Mouse (Mus musculus) limb, embryonic 14.5 days (tissue): Measurements from ENCODE around the gene Dnajc12. TPM values are rescaled to one million over a fixed set of nuclear protein-coding genes. Genes with fewer than 3 reads are reported as not detected.
"Not testable (repeated sequence)": the region's sequence is repeated elsewhere in the genome, so short reads cannot be mapped to it uniquely, and the experiment has no call there.

Experiments
- ATAC-seq: fragments of 200-750 bp; cut with Nextera tagmentation; 2 replicates; pipeline ENCODE4 v1.8.0; 2017; ENCODE audit warnings: low read depth, moderate number of reproducible peaks, moderate TSS enrichment; ENCODE audit not compliant: low FRiP score
- DNase-seq: peaks from one replicate; pipeline ENCODE4 v3.0.0-alpha.2; 2015; ENCODE audit warnings: low spot score
- H3K27ac ChIP-seq: fragments of 300-500 bp; sonication (generic); replicated peaks from 2 replicates; pipeline ENCODE4 v1.5.1; 2014; ENCODE audit warnings: low read depth, mild to moderate bottlenecking, low read length, moderate library complexity, mixed read lengths
- H3K27me3 ChIP-seq: fragments of 300-500 bp; sonication (generic); 2 replicates; pipeline ENCODE4 v1.6.1; 2014; ENCODE audit warnings: low read length, mixed read lengths; ENCODE audit not compliant: control insufficient read depth, insufficient read depth
- H3K36me3 ChIP-seq: fragments of 300-500 bp; sonication (generic); 2 replicates; pipeline ENCODE4 v1.6.1; 2014; ENCODE audit warnings: mild to moderate bottlenecking, low read length, moderate library complexity, mixed read lengths; ENCODE audit not compliant: control insufficient read depth, insufficient read depth
- H3K4me1 ChIP-seq: fragments of 300-500 bp; sonication (generic); 2 replicates; pipeline ENCODE4 v1.6.1; 2014; ENCODE audit warnings: antibody characterized with exemption, low read length, mixed read lengths; ENCODE audit not compliant: control insufficient read depth, insufficient read depth
- H3K4me2 ChIP-seq: fragments of 300-500 bp; sonication (generic); replicated peaks from 2 replicates; pipeline ENCODE4 v1.6.1; 2014; ENCODE audit warnings: low read depth, mild to moderate bottlenecking, low read length, moderate library complexity; ENCODE audit not compliant: severe bottlenecking
- H3K4me3 ChIP-seq: fragments of 300-500 bp; sonication (generic); replicated peaks from 2 replicates; pipeline ENCODE4 v1.5.1; 2014; ENCODE audit warnings: low read length
- H3K9ac ChIP-seq: fragments of 300-500 bp; sonication (generic); 2 replicates; pipeline ENCODE4 v1.6.1; 2014; ENCODE audit warnings: mild to moderate bottlenecking, low read depth, low read length, moderate library complexity; ENCODE audit not compliant: severe bottlenecking
- H3K9me3 ChIP-seq: fragments of 300-500 bp; sonication (generic); 2 replicates; pipeline ENCODE4 v1.6.1; 2016; ENCODE audit warnings: low read length; ENCODE audit not compliant: control insufficient read depth
- POLR2A ChIP-seq: fragments of 200-500 bp; IDR thresholded peaks from 2 replicates; pipeline ENCODE4 v1.8.0; 2012; ENCODE audit warnings: inconsistent platforms, mild to moderate bottlenecking, moderate library complexity, borderline replicate concordance; ENCODE audit not compliant: insufficient read depth, insufficient read length; ENCODE audit errors: extremely low read depth
- WGBS: fragments of 180-500 bp; shearing (Covaris S2); extraction: QIAGEN DNeasy Blood & Tissue Kit; methylation state at CpG from one replicate; pipeline ENCODE4 v1.1.7; 2014; 5-methylcytosine and 5-hydroxymethylcytosine counted together
- polyA plus RNA-seq, 2 experiments: library from polyadenylated mRNA; depleted of rRNA in 1 of 2; stranded (reverse) in 1 of 2; unstranded in 1 of 2; fragments of >200 nt; fragmentation: Nextera tagmentation in 1 of 2; extraction: Ambion mirVana in 1 of 2; gene quantifications; 2 replicates each; pipeline versions ENCODE4 v1.2.1 to v1.2.3; 2012 to 2014

Dnajc12 gene
- polyA plus RNA-seq, 2 experiments, result 9.1 to 9.2 TPM

GRCm38 (mm10) chr10:63432887-63433286, 50.6 kb downstream of the Dnajc12 start:
- ATAC-seq (no peak), DNase-seq (no peak)
- no peak overlapping the region for H3K9ac ChIP-seq
- H3K9me3 ChIP-seq, result no peaks in the 10 kb centered on the region
- no peaks in the 10 kb centered on the region for H3K27me3 ChIP-seq
- H3K4me2 ChIP-seq, result no peak overlapping the region
- 73% methylated on average over 2 of the region's 2 CpGs for WGBS
- H3K4me1 ChIP-seq, result no peaks in the 10 kb centered on the region
- no peak overlapping the region for H3K4me3 ChIP-seq
- no peak for TF ChIP-seq POLR2A
- no peaks in the 10 kb centered on the region for H3K36me3 ChIP-seq
- H3K27ac ChIP-seq, result no peak overlapping the region

GRCm38 (mm10) chr10:63438736-63439262, 56.6 kb downstream of the Dnajc12 start:
- Histone ChIP-seq H3K27ac (no peak overlapping the region), H3K4me1 (no peaks in the 10 kb centered on the region), H3K9ac (no peak overlapping the region), H3K36me3 (no peaks in the 10 kb centered on the region), H3K27me3 (no peaks in the 10 kb centered on the region), H3K4me3 (no peak overlapping the region), H3K4me2 (no peak overlapping the region), H3K9me3 (no peaks in the 10 kb centered on the region)
- no peak for TF ChIP-seq POLR2A
- DNase-seq (no peak), ATAC-seq (no peak)

DNA sequence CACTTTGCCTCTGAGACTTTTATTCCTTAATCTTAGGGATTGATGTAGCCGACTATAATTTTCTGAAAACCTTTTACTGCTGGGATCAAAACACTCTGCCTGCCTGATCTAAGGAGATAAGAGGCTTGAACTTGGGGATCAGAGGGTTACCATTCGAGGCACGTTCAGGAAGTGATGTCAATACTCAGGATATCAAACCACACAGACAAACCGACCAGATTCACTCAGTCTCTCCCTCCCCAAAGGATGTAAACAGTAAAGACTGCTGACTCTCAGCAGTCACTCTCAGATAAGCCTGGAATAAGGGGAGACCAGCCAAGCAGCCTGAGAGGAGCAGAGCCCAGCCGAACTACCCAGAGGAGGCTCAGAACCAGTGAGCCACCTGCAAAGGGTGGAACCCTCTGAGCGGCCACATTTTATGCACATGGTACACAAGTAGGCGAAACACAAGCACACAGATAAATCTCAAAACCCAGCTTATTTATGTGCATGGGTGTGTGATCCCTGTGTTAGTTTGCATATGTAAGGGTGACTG, 57.5 kb downstream of the Dnajc12 start:
- Histone ChIP-seq H3K9ac (no peak overlapping the region), H3K4me3 (no peak overlapping the region), H3K27me3 (no peaks in the 10 kb centered on the region), H3K4me2 (no peak overlapping the region), H3K9me3 (no peaks in the 10 kb centered on the region), H3K27ac (no peak overlapping the region), H3K36me3 (no peaks in the 10 kb centered on the region), H3K4me1 (no peaks in the 10 kb centered on the region)
- DNase-seq (no peak), ATAC-seq (no peak)
- 71% methylated on average over 7 of the region's 7 CpGs for WGBS
- no peak for TF ChIP-seq POLR2A

- H3K27me3 ChIP-seq, H3K4me1 ChIP-seq, H3K9ac ChIP-seq, ATAC-seq, DNase-seq, H3K36me3 ChIP-seq, H3K4me2 ChIP-seq, H3K9me3 ChIP-seq, H3K27ac ChIP-seq, H3K4me3 ChIP-seq: not testable (repeated sequence)
- WGBS, result 86% methylated on average over 13 of the region's 13 CpGs
Measured at GRCm38 (mm10) chr10:63444602-63445387, 62.6 kb downstream of the Dnajc12 start.

- no peak for ATAC-seq
- H3K9me3 ChIP-seq, result no peaks in the 10 kb centered on the region
- H3K4me1 ChIP-seq, result no peaks in the 10 kb centered on the region
- H3K4me3 ChIP-seq, result no peak overlapping the region
- no peaks in the 10 kb centered on the region for H3K27me3 ChIP-seq
- no peak for TF ChIP-seq POLR2A
- WGBS, result 87% methylated on average over 4 of the region's 4 CpGs
- no peak overlapping the region for H3K27ac ChIP-seq
- no peak overlapping the region for H3K4me2 ChIP-seq
- DNase-seq, result no peak
- no peak overlapping the region for H3K9ac ChIP-seq
- no peaks in the 10 kb centered on the region for H3K36me3 ChIP-seq
Measured at GRCm38 (mm10) chr10:63453926-63454325, 71.7 kb downstream of the Dnajc12 start.
